Mouse (Mus musculus): Measurements from ENCODE around the gene Man1a2.

- TF ChIP-seq CTCF (IDR thresholded peaks at IDR 0.05; ENCODE audit: insufficient read depth, low read depth, low read length) (no peak), POLR2A (IDR thresholded peaks at IDR 0.05; ENCODE audit: insufficient read depth, low read depth, low read length) (no peak)
These were observed 6.2 kb downstream of the Man1a2 start for GRCm38 (mm10) chr3:100678951-100679570.

Measured in olfactory bulb, adult 2 months (tissue).